Mouse (Mus musculus) midbrain, embryonic 13.5 days (tissue): ENCODE results near the gene Zfp865. TPM values are rescaled to one million over a fixed set of nuclear protein-coding genes. Genes with fewer than 3 reads are reported as not detected.
"Not testable (repeated sequence)": the region's sequence is repeated elsewhere in the genome, so short reads cannot be mapped to it uniquely, and the experiment has no call there.

ENCODE experiments used
- ATAC-seq: fragments of 200-750 bp; cut with Nextera tagmentation; 2 replicates; pipeline ENCODE4 v1.8.0; 2017; ENCODE audit warnings: mild to moderate bottlenecking, moderate TSS enrichment, moderate library complexity
- H3K27ac ChIP-seq: fragments of 300-500 bp; sonication (generic); 2 replicates; pipeline ENCODE4 v1.5.1; 2015; ENCODE audit warnings: inconsistent platforms, mild to moderate bottlenecking, moderate library complexity
- H3K27me3 ChIP-seq: fragments of 300-500 bp; sonication (generic); 2 replicates; pipeline ENCODE4 v1.6.1; 2015; ENCODE audit warnings: mild to moderate bottlenecking, inconsistent platforms
- H3K36me3 ChIP-seq: fragments of 300-500 bp; sonication (generic); 2 replicates; pipeline ENCODE4 v1.6.1; 2015; ENCODE audit warnings: mild to moderate bottlenecking, inconsistent platforms
- H3K4me1 ChIP-seq: fragments of 300-500 bp; sonication (generic); replicated peaks from 2 replicates; pipeline ENCODE4 v1.6.1; 2015; ENCODE audit warnings: inconsistent platforms
- H3K4me2 ChIP-seq: fragments of 300-500 bp; sonication (generic); replicated peaks from 2 replicates; pipeline ENCODE4 v1.6.1; 2015; ENCODE audit warnings: moderate library complexity, mild to moderate bottlenecking, inconsistent platforms
- H3K4me3 ChIP-seq: fragments of 300-500 bp; sonication (generic); replicated peaks from 2 replicates; pipeline ENCODE4 v1.5.1; 2015; ENCODE audit warnings: mild to moderate bottlenecking, inconsistent platforms
- H3K9ac ChIP-seq: fragments of 300-500 bp; sonication (generic); replicated peaks from 2 replicates; pipeline ENCODE4 v1.6.1; 2015; ENCODE audit warnings: mild to moderate bottlenecking, inconsistent platforms
- H3K9me3 ChIP-seq: fragments of 300-500 bp; sonication (generic); 2 replicates; pipeline ENCODE4 v1.6.1; 2016; ENCODE audit warnings: mild to moderate bottlenecking, inconsistent platforms
- WGBS: fragments of 180-500 bp; shearing (Covaris S2); methylation state at CpG from one replicate; pipeline ENCODE4 v1.1.7; 2015; 5-methylcytosine and 5-hydroxymethylcytosine counted together
- polyA plus RNA-seq: library from polyadenylated mRNA; unstranded; fragments of >200 nt; fragmentation: Nextera tagmentation; extraction: Ambion mirVana; gene quantifications from 2 replicates; pipeline ENCODE4 v1.2.1, GENCODE M21; 2015

The Zfp865 gene
- polyA plus RNA-seq, 1 experiment from 2014 or later: 7.9 TPM

GRCm38 (mm10) chr7:4996003-4996895 is 23.9 kb upstream of the Zfp865 start, which contains the start of gene Zfp579:
TSS of gene Zfp579 (minus strand) at chr7:4996158.
- H3K4me3 ChIP-seq: peak within 1 kb of the TSS; percentile 68
- no peaks in the 10 kb centered on the region for H3K9me3 ChIP-seq
- H3K4me1 ChIP-seq: peaks cover 40% of the 10 kb centered on the region
- WGBS: 4% methylated on average over 15 of the region's 26 CpGs
- 0 out of 2 replicates have a peak, but pooled peaks cover 9% of the 10 kb centered on the region for H3K27me3 ChIP-seq
- H3K4me2 ChIP-seq: peak within 1 kb of the TSS; percentile 94
- ATAC-seq: peak; percentile 88
- H3K36me3 ChIP-seq: peaks cover 33% of the 10 kb centered on the region
- peak within 1 kb of the TSS; percentile 81 for H3K9ac ChIP-seq
- peak within 1 kb of the TSS; percentile 87 for H3K27ac ChIP-seq

- Histone ChIP-seq H3K27me3 (0 out of 2 replicates have a peak, but pooled peaks cover 9% of the 10 kb centered on the region), H3K4me2 (peak overlapping the region; percentile 94), H3K36me3 (peaks cover 27% of the 10 kb centered on the region), H3K4me1 (peaks cover 40% of the 10 kb centered on the region), H3K4me3 (peak overlapping the region; percentile 68), H3K9ac (peak overlapping the region; percentile 81), H3K27ac (peak overlapping the region; percentile 87; the same call in 1 of the 2 replicates), H3K9me3 (no peaks in the 10 kb centered on the region)
- no peak for ATAC-seq
- WGBS: 74% methylated on average over 6 of the region's 8 CpGs
Observed at GRCm38 (mm10) chr7:4996934-4997333, 23.2 kb upstream of the Zfp865 start.

DNA sequence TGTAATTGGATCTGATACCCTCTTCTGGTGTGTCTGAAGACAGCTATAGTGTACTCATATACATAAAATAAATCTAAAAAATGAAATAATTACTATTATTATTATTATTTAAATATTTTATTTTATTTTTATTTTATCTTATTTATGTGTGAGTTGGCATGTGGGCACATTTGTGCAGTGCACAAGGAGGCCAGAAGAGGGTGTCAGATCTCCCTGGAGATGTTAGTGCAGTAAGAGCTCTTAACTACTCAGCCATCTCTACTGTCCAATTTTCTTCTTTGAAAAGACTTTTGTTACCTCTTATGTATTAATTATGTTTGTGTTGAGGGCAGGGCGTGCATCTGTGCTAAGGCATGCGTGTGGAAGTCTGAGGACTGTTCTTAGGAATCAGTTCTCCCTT is 20.3 kb upstream of the Zfp865 start:
- peaks cover 14% of the 10 kb centered on the region for H3K4me1 ChIP-seq
- no peak overlapping the region for H3K4me2 ChIP-seq
- no peak overlapping the region for H3K27ac ChIP-seq
- H3K4me3 ChIP-seq: no peak overlapping the region
- H3K36me3 ChIP-seq: no peaks in the 10 kb centered on the region
- no peak overlapping the region for H3K9ac ChIP-seq
- 65% methylated on average over 2 of the region's 2 CpGs for WGBS
- H3K9me3 ChIP-seq: no peaks in the 10 kb centered on the region
- H3K27me3 ChIP-seq: 0 out of 2 replicates have a peak, but pooled peaks cover under 1% of the 10 kb centered on the region
- ATAC-seq: no peak

GRCm38 (mm10) chr7:5002876-5003275 is 17.3 kb upstream of the Zfp865 start:
- not testable (repeated sequence) for H3K4me2 ChIP-seq, H3K4me3 ChIP-seq, H3K9me3 ChIP-seq, H3K9ac ChIP-seq, H3K27me3 ChIP-seq, H3K27ac ChIP-seq, ATAC-seq, H3K4me1 ChIP-seq
- H3K36me3 ChIP-seq: peaks cover 20% of the 10 kb centered on the region
- WGBS: 72% methylated on average over 8 of the region's 8 CpGs

DNA sequence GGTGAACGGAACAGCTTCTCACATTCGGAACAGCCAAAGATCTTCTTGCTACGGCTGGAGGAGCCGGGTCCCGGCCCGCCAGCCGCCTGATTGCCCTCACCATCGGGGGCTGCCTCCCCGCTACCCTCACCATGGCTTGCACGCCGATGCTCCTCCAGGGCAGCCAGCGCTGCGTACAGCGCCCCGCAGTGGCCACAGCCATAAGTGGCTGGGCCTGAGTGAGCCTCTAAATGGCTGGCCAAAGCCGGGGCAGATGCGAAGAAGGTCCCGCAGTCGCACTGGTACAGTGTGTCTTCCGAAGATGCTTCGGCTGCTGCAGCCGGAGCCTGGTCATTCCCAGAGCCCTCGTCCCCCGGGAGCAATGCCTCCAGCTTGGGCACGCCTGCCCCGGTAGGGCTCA is 11.9 kb upstream of the Zfp865 start:
- H3K27ac ChIP-seq: no peak overlapping the region
- ATAC-seq: peak; percentile 31; the same call in 1 of the 2 replicates
- H3K4me3 ChIP-seq: no peak overlapping the region
- H3K4me1 ChIP-seq: 0 out of 2 replicates have a peak, but pooled peaks cover 3% of the 10 kb centered on the region
- H3K27me3 ChIP-seq: no peaks in the 10 kb centered on the region
- no peaks in the 10 kb centered on the region for H3K9me3 ChIP-seq
- H3K9ac ChIP-seq: no peak overlapping the region
- peaks cover 72% of the 10 kb centered on the region for H3K36me3 ChIP-seq
- WGBS: 96% methylated on average over 26 of the region's 26 CpGs
- no peak overlapping the region for H3K4me2 ChIP-seq

GRCm38 (mm10) chr7:5012681-5013513 is 7.3 kb upstream of the Zfp865 start:
- no peak overlapping the region for H3K27ac ChIP-seq
- peaks cover 15% of the 10 kb centered on the region for H3K4me1 ChIP-seq
- no peak for ATAC-seq
- no peak overlapping the region for H3K4me3 ChIP-seq
- peaks cover 56% of the 10 kb centered on the region for H3K36me3 ChIP-seq
- no peaks in the 10 kb centered on the region for H3K9me3 ChIP-seq
- H3K9ac ChIP-seq: no peak overlapping the region
- H3K27me3 ChIP-seq: no peaks in the 10 kb centered on the region
- H3K4me2 ChIP-seq: peak overlapping the region; percentile 61; the same call in 1 of the 2 replicates
- 89% methylated on average over 27 of the region's 27 CpGs for WGBS

GRCm38 (mm10) chr7:5014251-5015117 is 5.7 kb upstream of the Zfp865 start, which contains the start of the genes Zfp524 and Fiz1:
TSS of gene Zfp524 (plus strand) at chr7:5014415.
TSS of gene Fiz1 (minus strand) at chr7:5014697.
- Histone ChIP-seq H3K36me3 (peaks cover 42% of the 10 kb centered on the region), H3K4me2 (peak within 1 kb of the TSS; percentile 61), H3K4me3 (peak within 1 kb of the TSS; percentile 71), H3K9ac (peak within 1 kb of the TSS; percentile 83), H3K4me1 (peaks cover 16% of the 10 kb centered on the region), H3K9me3 (no peaks in the 10 kb centered on the region), H3K27me3 (no peaks in the 10 kb centered on the region), H3K27ac (peak within 1 kb of the TSS; percentile 98)
- ATAC-seq: peak; percentile 82
- under 1% methylated on average over 42 of the region's 42 CpGs for WGBS

GRCm38 (mm10) chr7:5015118-5016001 is 4.8 kb upstream of the Zfp865 start, which contains the start of gene Gm44973:
TSS of gene Gm44973 (plus strand) at chr7:5015496.
- under 1% methylated on average over 48 of the region's 76 CpGs for WGBS
- Histone ChIP-seq H3K4me3 (peak within 1 kb of the TSS; percentile 71), H3K4me2 (peak within 1 kb of the TSS; percentile 61), H3K27ac (peak within 1 kb of the TSS; percentile 98), H3K4me1 (peaks cover 18% of the 10 kb centered on the region), H3K9me3 (no peaks in the 10 kb centered on the region), H3K36me3 (peaks cover 33% of the 10 kb centered on the region), H3K9ac (peak within 1 kb of the TSS; percentile 83), H3K27me3 (no peaks in the 10 kb centered on the region)
- ATAC-seq: peak; percentile 86

DNA sequence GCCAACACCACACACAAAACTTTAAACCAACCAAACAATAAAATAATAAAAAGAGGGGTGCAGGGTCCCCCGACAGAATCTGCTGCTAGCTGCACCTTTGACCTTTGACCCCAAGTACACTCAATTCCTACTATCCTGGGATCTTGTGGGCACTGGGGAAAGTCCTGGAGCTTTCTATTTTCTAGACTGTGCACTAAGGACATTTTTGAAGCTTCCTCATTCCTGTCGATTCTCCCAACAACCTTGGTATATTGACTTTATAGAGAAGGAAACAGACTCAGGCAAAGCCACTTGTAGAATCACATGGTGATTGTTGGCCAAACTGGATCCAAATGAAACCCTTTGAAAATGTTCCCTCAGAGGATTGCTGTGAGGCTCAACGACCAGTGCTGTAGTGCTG is 4.1 kb upstream of the Zfp865 start:
- H3K4me2 ChIP-seq: peak overlapping the region; percentile 61

DNA sequence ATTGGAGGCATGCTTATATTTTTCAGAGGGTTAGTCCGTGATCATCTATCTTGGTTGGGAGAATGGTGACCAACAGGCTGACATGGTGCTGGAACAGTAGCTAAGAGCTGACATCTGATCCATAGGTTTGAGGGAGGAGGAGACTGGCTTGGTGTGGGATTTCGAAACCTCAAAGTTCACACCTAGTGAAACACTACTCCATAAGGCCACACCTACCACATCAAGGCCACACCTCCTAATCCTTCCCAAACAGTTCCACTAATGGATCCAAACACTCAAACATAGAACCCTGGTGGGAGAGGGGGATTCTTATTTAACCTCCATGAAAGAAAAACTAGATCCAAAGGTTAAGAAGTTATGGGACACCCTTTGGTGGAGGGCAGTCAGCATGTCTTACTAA is 3.3 kb upstream of the Zfp865 start:
- Histone ChIP-seq H3K4me2 (no peak overlapping the region), H3K4me1 (peaks cover 29% of the 10 kb centered on the region), H3K27me3 (no peaks in the 10 kb centered on the region), H3K9me3 (no peaks in the 10 kb centered on the region), H3K9ac (no peak overlapping the region), H3K4me3 (no peak overlapping the region), H3K27ac (no peak overlapping the region), H3K36me3 (peaks cover 18% of the 10 kb centered on the region)
- no peak for ATAC-seq
- 96% methylated on average over 2 of the region's 2 CpGs for WGBS

More for the DNA sequence above, 4.1 kb upstream of the Zfp865 start:
- Histone ChIP-seq H3K9me3 (no peaks in the 10 kb centered on the region), H3K4me3 (peak overlapping the region; percentile 71), H3K4me1 (peaks cover 22% of the 10 kb centered on the region), H3K27ac (peak overlapping the region; percentile 98), H3K9ac (peak overlapping the region; percentile 67), H3K36me3 (peaks cover 26% of the 10 kb centered on the region), H3K27me3 (no peaks in the 10 kb centered on the region)
- ATAC-seq: no peak
- WGBS: 63% methylated on average over 3 of the region's 3 CpGs
